Mouse (Mus musculus): ENCODE measurements around the gene Cryba2.

GRCm38 (mm10) chr1:74926721-74927120, 33.8 kb upstream of the Cryba2 start:
- no peak for TF ChIP-seq EP300 (IDR thresholded peaks at IDR 0.05; ENCODE audit: low read depth)
- peak; percentile 80 for TF ChIP-seq CTCF (IDR thresholded peaks at IDR 0.05; ENCODE audit: low read depth)

Data from heart, postnatal 0 days (tissue).